Mouse (Mus musculus): ENCODE data around the gene Spata1. TPM values are rescaled to one million over a fixed set of nuclear protein-coding genes. Genes with fewer than 3 reads are reported as not detected.

The Spata1 gene
- 7.2 and 9.1 TPM in 2 replicates for polyA plus RNA-seq (2012; rRNA removed)

GRCm38 (mm10) chr3:146499431-146500002 is at the start of gene Spata1, which contains the start of gene Gng5:
TSS of gene Spata1 (minus strand) at chr3:146499753.
TSS of gene Gng5 (plus strand) at chr3:146499807.

GRCm38 (mm10) chr3:146520798-146521651 is 21.5 kb upstream of the Spata1 start, which contains the start of gene Rpf1:
TSS of gene Rpf1 (minus strand) at chr3:146521429.

GRCm38 (mm10) chr3:146449745-146450250 is 49.8 kb downstream of the Spata1 start, which contains the start of gene Ctbs:
TSS of gene Ctbs (plus strand) at chr3:146449795.

Other genes with a start within 250 kb of the Spata1 start
- 16.3 TPM in 2 replicates for gene Ssx2ip, start 95.1 kb downstream of the Spata1 start, polyA plus RNA-seq (2012; rRNA removed)
- gene Ctbs, start 50.0 kb downstream of the Spata1 start, polyA plus RNA-seq (2012; rRNA removed), result 2.2 and 2.7 TPM in 2 replicates
- gene Gng5, start 54 bp upstream of the Spata1 start, polyA plus RNA-seq (2012; rRNA removed), result 125 and 148 TPM in 2 replicates
- gene Rpf1, start 21.7 kb upstream of the Spata1 start, polyA plus RNA-seq (2012; rRNA removed), result 32.8 and 34.0 TPM in 2 replicates
- gene Uox, start 70.7 kb upstream of the Spata1 start, polyA plus RNA-seq (2012; rRNA removed), result 0.07 and 0.17 TPM in 2 replicates
- not detected in 2 replicates for gene Dnase2b, start 115.8 kb upstream of the Spata1 start, polyA plus RNA-seq (2012; rRNA removed)
- not detected in 2 replicates for gene 4930503B20Rik, start 151.6 kb upstream of the Spata1 start, polyA plus RNA-seq (2012; rRNA removed)
- gene Samd13, start 185.8 kb upstream of the Spata1 start, polyA plus RNA-seq (2012; rRNA removed), result 0.23 and 0.30 TPM in 2 replicates